Mouse (Mus musculus) bone marrow, adult 2 months (tissue): ENCODE results near the gene Ovch2. TPM values are rescaled to one million over a fixed set of nuclear protein-coding genes. Genes with fewer than 3 reads are reported as not detected.

Source experiments
- H3K27ac ChIP-seq: fragments of 200-500 bp; 2 replicates; pipeline ENCODE4 v1.5.1; 2012; ENCODE audit warnings: low read depth, mild to moderate bottlenecking, control low read depth, inconsistent platforms, low read length; ENCODE audit not compliant: control insufficient read depth, poor library complexity, insufficient read depth
- H3K4me1 ChIP-seq: fragments of 200-500 bp; 2 replicates; pipeline ENCODE4 v1.6.1; 2011; ENCODE audit warnings: low read length; ENCODE audit not compliant: control insufficient read depth, insufficient read depth
- H3K4me3 ChIP-seq: fragments of 200-500 bp; replicated peaks from 2 replicates; pipeline ENCODE3; 2011; ENCODE audit warnings: mild to moderate bottlenecking, low read depth, low read length, control low read depth; ENCODE audit not compliant: control insufficient read depth
- CTCF ChIP-seq: fragments of 200-500 bp; IDR thresholded peaks from 2 replicates; pipeline ENCODE4 v1.5.1; 2011; ENCODE audit warnings: low read length, control low read depth; ENCODE audit not compliant: control insufficient read depth, insufficient read depth
- POLR2A ChIP-seq: fragments of 200-500 bp; IDR thresholded peaks from 2 replicates; pipeline ENCODE4 v1.6.1; 2011; ENCODE audit warnings: low read depth, mild to moderate bottlenecking, control low read depth, low read length, borderline replicate concordance; ENCODE audit not compliant: control insufficient read depth
- WGBS: fragments of 180-500 bp; shearing (Covaris S2); methylation state at CpG from one replicate; pipeline ENCODE4 v1.1.7; 2018; 5-methylcytosine and 5-hydroxymethylcytosine counted together
- polyA plus RNA-seq: library from polyadenylated mRNA; stranded (reverse); fragments of >200 nt; gene quantifications from 2 replicates; pipeline ENCODE4 v1.2.4, GENCODE M21; 2011; ENCODE audit warnings: low replicate concordance; ENCODE audit not compliant: missing spikeins, insufficient read depth, insufficient read length

Ovch2 gene
- polyA plus RNA-seq, 1 experiment, result not detected

GRCm38 (mm10) chr7:107787977-107788620, 12.9 kb downstream of the Ovch2 start:
- no peak overlapping the region for H3K4me3 ChIP-seq
- WGBS, result 53% methylated on average over 3 of the region's 3 CpGs
- H3K4me1 ChIP-seq, result no peaks in the 10 kb centered on the region
- H3K27ac ChIP-seq, result no peak overlapping the region
- TF ChIP-seq POLR2A (no peak), CTCF (no peak)

GRCm38 (mm10) chr7:107779611-107780010, 21.4 kb downstream of the Ovch2 start:
- H3K4me1 ChIP-seq, result no peaks in the 10 kb centered on the region
- no peak overlapping the region for H3K4me3 ChIP-seq
- 36% methylated on average over 4 of the region's 4 CpGs for WGBS
- H3K27ac ChIP-seq, result no peak overlapping the region
- no peak for TF ChIP-seq POLR2A
- TF ChIP-seq CTCF, result no peak

GRCm38 (mm10) chr7:107778216-107778615, 22.8 kb downstream of the Ovch2 start:
- Histone ChIP-seq H3K27ac (no peak overlapping the region), H3K4me3 (no peak overlapping the region), H3K4me1 (no peaks in the 10 kb centered on the region)
- TF ChIP-seq CTCF (no peak), POLR2A (no peak)
- 77% methylated on average over 1 of the region's 1 CpGs for WGBS

- WGBS, result 49% methylated on average over 6 of the region's 6 CpGs
- TF ChIP-seq POLR2A (no peak), CTCF (no peak)
- Histone ChIP-seq H3K4me3 (no peak overlapping the region), H3K27ac (no peak overlapping the region), H3K4me1 (no peaks in the 10 kb centered on the region)
Measured at GRCm38 (mm10) chr7:107770812-107771211, 30.2 kb downstream of the Ovch2 start.

GRCm38 (mm10) chr7:107757308-107758151, 43.5 kb downstream of the Ovch2 start, which contains the start of gene Cyb5r2:
Gene Cyb5r2 (minus strand): TSS chr7:107758032.
- Histone ChIP-seq H3K4me3 (no peak within 1 kb of the TSS), H3K27ac (no peak within 1 kb of the TSS), H3K4me1 (no peaks in the 10 kb centered on the region)
- WGBS, result 19% methylated on average over 23 of the region's 23 CpGs
- no peak for TF ChIP-seq POLR2A
- no peak for TF ChIP-seq CTCF

- H3K4me3 ChIP-seq, result no peak overlapping the region
- no peak for TF ChIP-seq POLR2A
- TF ChIP-seq CTCF, result no peak
- no peaks in the 10 kb centered on the region for H3K4me1 ChIP-seq
- WGBS, result 51% methylated on average over 2 of the region's 2 CpGs
- H3K27ac ChIP-seq, result no peak overlapping the region
Measured at GRCm38 (mm10) chr7:107756748-107757147, 44.3 kb downstream of the Ovch2 start.

- Histone ChIP-seq H3K27ac (no peak overlapping the region), H3K4me3 (no peak overlapping the region), H3K4me1 (no peaks in the 10 kb centered on the region)
- 72% methylated on average over 3 of the region's 3 CpGs for WGBS
- TF ChIP-seq CTCF (no peak), POLR2A (no peak)
Measured at GRCm38 (mm10) chr7:107755905-107756304, 45.1 kb downstream of the Ovch2 start.

- WGBS, result 79% methylated on average over 10 of the region's 10 CpGs
- no peak overlapping the region for H3K4me3 ChIP-seq
Measured at GRCm38 (mm10) chr7:107752031-107752520, 48.9 kb downstream of the Ovch2 start.

GRCm38 (mm10) chr7:107749721-107750120, 51.3 kb downstream of the Ovch2 start:
- Histone ChIP-seq H3K4me1 (no peaks in the 10 kb centered on the region), H3K27ac (no peak overlapping the region), H3K4me3 (no peak overlapping the region)
- no peak for TF ChIP-seq CTCF
- no peak for TF ChIP-seq POLR2A
- 84% methylated on average over 4 of the region's 4 CpGs for WGBS

More at GRCm38 (mm10) chr7:107752031-107752520, 48.9 kb downstream of the Ovch2 start:
- H3K27ac ChIP-seq, result no peak overlapping the region
- no peak for TF ChIP-seq CTCF
- TF ChIP-seq POLR2A, result no peak
- H3K4me1 ChIP-seq, result no peaks in the 10 kb centered on the region
